Mouse (Mus musculus) midbrain, embryonic 12.5 days (tissue): ENCODE results near the gene Popdc3. TPM values are rescaled to one million over a fixed set of nuclear protein-coding genes. Genes with fewer than 3 reads are reported as not detected.
"Not testable (repeated sequence)": the region's sequence is repeated elsewhere in the genome, so short reads cannot be mapped to it uniquely, and the experiment has no call there.

ENCODE experiments used
- ATAC-seq: fragments of 200-750 bp; cut with Nextera tagmentation; 2 replicates; pipeline ENCODE4 v1.8.0; 2017; ENCODE audit warnings: low read depth, moderate TSS enrichment, moderate library complexity; ENCODE audit not compliant: low FRiP score
- H3K27ac ChIP-seq: fragments of 300-500 bp; sonication (generic); replicated peaks from 2 replicates; pipeline ENCODE4 v1.5.1; 2016; ENCODE audit warnings: mild to moderate bottlenecking
- H3K27me3 ChIP-seq: fragments of 300-500 bp; sonication (generic); 2 replicates; pipeline ENCODE4 v1.6.1; 2016; ENCODE audit warnings: mild to moderate bottlenecking
- H3K36me3 ChIP-seq: fragments of 300-500 bp; sonication (generic); 2 replicates; pipeline ENCODE4 v1.6.1; 2016
- H3K4me1 ChIP-seq: fragments of 300-500 bp; sonication (generic); 2 replicates; pipeline ENCODE4 v1.6.1; 2016
- H3K4me2 ChIP-seq: fragments of 300-500 bp; sonication (generic); replicated peaks from 2 replicates; pipeline ENCODE4 v1.6.1; 2016; ENCODE audit warnings: mild to moderate bottlenecking, moderate library complexity
- H3K4me3 ChIP-seq: fragments of 300-500 bp; sonication (generic); 2 replicates; pipeline ENCODE4 v1.5.1; 2016; ENCODE audit warnings: mild to moderate bottlenecking
- H3K9ac ChIP-seq: fragments of 300-500 bp; sonication (generic); replicated peaks from 2 replicates; pipeline ENCODE4 v1.6.1; 2016; ENCODE audit warnings: mild to moderate bottlenecking, moderate library complexity
- H3K9me3 ChIP-seq: fragments of 300-500 bp; sonication (generic); 2 replicates; pipeline ENCODE4 v1.6.1; 2016; ENCODE audit warnings: mild to moderate bottlenecking
- WGBS: fragments of 180-500 bp; shearing (Covaris S2); methylation state at CpG from one replicate; pipeline ENCODE4 v1.1.7; 2016; 5-methylcytosine and 5-hydroxymethylcytosine counted together
- polyA plus RNA-seq: library from polyadenylated mRNA; unstranded; fragments of >200 nt; fragmentation: Nextera tagmentation; extraction: Ambion mirVana; gene quantifications from 2 replicates; pipeline ENCODE4 v1.2.1, GENCODE M21; 2016

Gene Popdc3
- polyA plus RNA-seq, 1 experiment from 2014 or later, result not detected

DNA sequence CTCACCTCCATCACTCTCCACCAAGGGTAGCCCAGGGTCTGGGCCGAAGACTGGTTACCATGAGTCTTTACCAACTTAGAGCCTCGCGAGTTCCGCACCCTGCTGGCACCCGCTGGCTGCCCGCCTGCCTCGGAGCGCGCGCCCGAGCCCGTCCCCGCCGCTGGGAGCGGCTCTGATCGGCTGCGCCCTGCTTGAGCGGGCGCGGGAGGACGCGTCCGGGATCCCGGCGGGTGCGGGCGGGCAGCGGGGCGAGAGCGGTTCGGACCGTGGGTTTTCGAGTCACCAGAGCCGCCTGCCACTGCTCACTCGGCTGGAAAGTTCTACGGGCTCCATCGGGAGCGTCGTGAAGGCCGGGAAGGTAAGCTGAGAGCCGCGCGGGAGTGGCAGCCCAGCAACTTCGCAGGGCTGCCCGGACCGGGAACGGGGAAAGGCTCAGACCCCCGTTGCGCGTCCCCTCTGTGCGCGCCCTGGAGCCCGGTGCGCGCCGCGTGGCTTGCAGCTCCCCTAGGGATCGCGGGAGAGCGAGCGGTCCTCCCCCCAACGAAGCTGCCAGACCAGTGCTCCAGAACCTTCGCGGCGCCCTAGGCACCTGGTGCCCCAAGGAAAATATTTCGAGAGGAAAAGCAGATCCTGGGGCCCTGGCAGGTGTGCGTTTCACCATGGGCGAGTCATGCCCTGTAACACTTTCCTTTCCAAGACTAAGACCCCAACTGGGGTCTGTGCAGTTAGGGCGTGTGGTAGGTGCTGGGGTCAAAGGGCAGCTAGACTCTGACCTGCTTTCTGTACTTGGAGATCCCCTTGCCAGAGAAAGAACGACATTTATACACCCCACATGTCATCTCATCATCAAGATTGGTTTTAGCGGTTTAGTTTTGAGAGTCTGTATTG is 111.6 kb downstream of the Popdc3 start:
- Histone ChIP-seq H3K36me3 (no peaks in the 10 kb centered on the region), H3K27ac (no peak overlapping the region), H3K4me1 (peaks cover 10% of the 10 kb centered on the region; the same call in 1 of the 2 replicates), H3K4me2 (peak overlapping the region; percentile 95), H3K4me3 (peak overlapping the region; percentile 56), H3K9me3 (no peaks in the 10 kb centered on the region), H3K27me3 (peaks cover 27% of the 10 kb centered on the region), H3K9ac (peak overlapping the region; percentile 57)
- ATAC-seq, result peak; percentile 67
- WGBS, result 1% methylated on average over 70 of the region's 71 CpGs

DNA sequence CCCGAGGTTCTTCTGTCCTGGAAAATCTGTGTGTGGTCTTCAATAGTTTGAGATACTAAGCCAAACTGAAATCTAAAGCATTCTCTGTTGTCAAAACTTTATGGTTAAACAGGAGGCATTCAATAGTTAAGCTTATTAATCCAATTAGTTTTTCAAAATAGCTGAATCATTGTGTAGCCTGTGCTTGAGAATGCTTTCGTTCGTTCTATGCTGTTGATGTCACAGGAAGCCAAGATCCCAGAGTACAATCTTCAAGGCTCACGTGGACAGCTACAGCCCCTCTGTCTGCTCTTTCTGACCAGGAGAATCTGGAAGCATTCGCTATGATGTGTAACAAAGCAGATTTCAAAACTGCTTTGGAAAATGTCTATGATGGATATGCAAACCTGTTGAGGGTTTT is 112.7 kb downstream of the Popdc3 start:
- peaks cover 10% of the 10 kb centered on the region; the same call in 1 of the 2 replicates for H3K4me1 ChIP-seq

DNA sequence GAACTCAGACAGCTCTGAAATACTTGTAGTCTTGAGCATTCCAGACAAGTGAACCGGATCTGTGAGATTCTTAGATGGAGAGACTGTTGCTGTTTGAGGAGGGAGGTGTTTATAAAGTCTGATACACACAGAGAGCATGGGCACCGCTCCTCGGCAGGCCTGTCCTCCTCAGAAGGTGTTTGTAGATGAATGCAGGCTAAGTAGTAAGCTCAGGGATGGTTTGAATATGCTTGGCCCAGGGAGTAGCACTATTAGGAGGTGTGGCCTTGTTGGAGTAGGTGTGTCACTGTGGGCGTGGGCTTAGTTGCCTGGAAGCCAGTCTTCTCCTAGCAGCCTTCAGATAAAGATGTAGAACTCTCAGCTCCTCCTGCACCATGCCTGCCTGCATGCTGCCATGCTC is 114.3 kb downstream of the Popdc3 start:
- H3K9me3 ChIP-seq, H3K4me3 ChIP-seq, H3K9ac ChIP-seq, ATAC-seq, H3K4me1 ChIP-seq, H3K4me2 ChIP-seq, H3K36me3 ChIP-seq, H3K27ac ChIP-seq: not testable (repeated sequence)
- WGBS, result 77% methylated on average over 4 of the region's 4 CpGs
- H3K27me3 ChIP-seq, result peaks cover 27% of the 10 kb centered on the region

More for the DNA sequence above, 112.7 kb downstream of the Popdc3 start:
- no peaks in the 10 kb centered on the region for H3K36me3 ChIP-seq
- 30% methylated on average over 5 of the region's 5 CpGs for WGBS
- no peak for ATAC-seq
- H3K9ac ChIP-seq, result no peak overlapping the region
- H3K9me3 ChIP-seq, result no peaks in the 10 kb centered on the region
- no peak overlapping the region for H3K4me3 ChIP-seq
- peaks cover 27% of the 10 kb centered on the region for H3K27me3 ChIP-seq
- H3K4me2 ChIP-seq, result no peak overlapping the region
- no peak overlapping the region for H3K27ac ChIP-seq

GRCm38 (mm10) chr10:45295093-45295492 is 117.2 kb downstream of the Popdc3 start:
- Histone ChIP-seq H3K27me3 (peaks cover 10% of the 10 kb centered on the region), H3K36me3 (no peaks in the 10 kb centered on the region), H3K9ac (no peak overlapping the region), H3K27ac (no peak overlapping the region), H3K4me3 (no peak overlapping the region), H3K4me1 (no peaks in the 10 kb centered on the region), H3K9me3 (no peaks in the 10 kb centered on the region), H3K4me2 (no peak overlapping the region)
- 77% methylated on average over 5 of the region's 5 CpGs for WGBS
- no peak for ATAC-seq

GRCm38 (mm10) chr10:45298503-45298902 is 120.6 kb downstream of the Popdc3 start:
- 69% methylated on average over 6 of the region's 6 CpGs for WGBS
- H3K4me3 ChIP-seq, result no peak overlapping the region
- H3K9ac ChIP-seq, result no peak overlapping the region
- no peak overlapping the region for H3K27ac ChIP-seq
- no peaks in the 10 kb centered on the region for H3K27me3 ChIP-seq
- no peak for ATAC-seq
- H3K9me3 ChIP-seq, result no peaks in the 10 kb centered on the region
- H3K4me2 ChIP-seq, result no peak overlapping the region
- no peaks in the 10 kb centered on the region for H3K4me1 ChIP-seq
- H3K36me3 ChIP-seq, result no peaks in the 10 kb centered on the region

DNA sequence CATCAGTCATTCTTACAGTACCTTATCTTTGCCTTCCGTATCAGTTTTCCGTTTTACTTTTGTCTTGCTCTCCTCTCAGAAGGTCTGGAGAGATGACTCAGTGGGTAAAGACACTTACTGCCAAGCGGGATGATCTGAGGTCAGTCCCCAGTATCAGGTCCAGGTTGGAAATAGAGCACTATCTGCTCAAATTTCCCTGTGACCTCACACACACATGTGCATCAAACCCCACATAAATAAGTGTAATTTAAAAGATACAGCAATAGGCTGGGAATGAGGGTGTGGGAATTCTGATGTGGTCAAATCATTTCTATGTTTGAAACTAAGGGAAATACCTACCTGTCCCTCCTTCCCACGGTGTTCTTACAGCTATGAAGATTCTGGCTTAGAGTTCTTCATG is 121.6 kb downstream of the Popdc3 start:
- no peaks in the 10 kb centered on the region for H3K27me3 ChIP-seq
- H3K4me2 ChIP-seq, result no peak overlapping the region
- H3K27ac ChIP-seq, result no peak overlapping the region
- 88% methylated on average over 4 of the region's 4 CpGs for WGBS
- ATAC-seq, result no peak
- H3K9me3 ChIP-seq, result no peaks in the 10 kb centered on the region
- no peak overlapping the region for H3K4me3 ChIP-seq
- no peak overlapping the region for H3K9ac ChIP-seq
- H3K4me1 ChIP-seq, result no peaks in the 10 kb centered on the region
- H3K36me3 ChIP-seq, result no peaks in the 10 kb centered on the region

DNA sequence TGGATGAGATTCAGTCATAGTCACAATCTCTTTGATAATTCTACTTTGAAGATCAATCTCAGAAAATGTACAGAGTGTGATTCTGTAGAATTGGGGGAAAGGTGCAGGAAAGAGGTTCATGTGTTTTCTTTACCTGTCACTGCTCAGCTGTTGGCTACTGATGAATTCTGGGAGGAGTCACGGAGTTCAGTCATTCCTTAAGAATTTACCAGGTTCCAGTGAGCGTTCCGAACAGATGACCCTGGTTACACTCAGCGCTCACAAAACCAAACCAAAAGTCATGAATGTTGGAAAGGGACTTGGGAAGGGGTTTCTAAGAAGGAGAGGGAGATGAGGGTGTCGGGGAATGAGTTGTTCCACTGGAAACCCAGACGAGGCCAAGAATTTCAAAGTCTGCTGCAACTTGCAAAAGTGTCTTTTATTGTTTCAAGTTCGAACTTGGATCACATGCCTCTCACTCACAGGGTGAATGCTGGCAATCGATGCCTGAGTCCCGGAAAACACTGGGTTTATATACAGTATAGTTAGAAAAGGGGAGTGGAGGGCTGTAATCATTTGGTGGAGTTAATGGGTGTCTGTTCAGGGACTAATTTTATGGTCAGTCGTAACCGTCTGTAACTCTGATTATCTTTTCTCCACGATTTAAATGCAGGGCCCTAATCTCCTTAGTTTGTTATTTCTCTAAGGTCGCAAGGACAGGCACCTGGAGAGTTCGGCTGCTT is 125.6 kb downstream of the Popdc3 start:
- Histone ChIP-seq H3K9ac (no peak overlapping the region), H3K9me3 (no peaks in the 10 kb centered on the region)
- WGBS, result 76% methylated on average over 14 of the region's 14 CpGs

GRCm38 (mm10) chr10:45305173-45305572 is 127.3 kb downstream of the Popdc3 start:
- Histone ChIP-seq H3K9me3 (no peaks in the 10 kb centered on the region), H3K27ac (no peak overlapping the region), H3K4me1 (no peaks in the 10 kb centered on the region), H3K4me2 (no peak overlapping the region), H3K4me3 (no peak overlapping the region), H3K36me3 (no peaks in the 10 kb centered on the region), H3K9ac (no peak overlapping the region), H3K27me3 (no peaks in the 10 kb centered on the region)
- 84% methylated on average over 5 of the region's 5 CpGs for WGBS
- ATAC-seq, result no peak

More for the DNA sequence above, 125.6 kb downstream of the Popdc3 start:
- H3K4me1 ChIP-seq, result no peaks in the 10 kb centered on the region
- H3K4me2 ChIP-seq, result no peak overlapping the region
- no peaks in the 10 kb centered on the region for H3K27me3 ChIP-seq
- H3K27ac ChIP-seq, result no peak overlapping the region
- no peaks in the 10 kb centered on the region for H3K36me3 ChIP-seq
- no peak for ATAC-seq
- no peak overlapping the region for H3K4me3 ChIP-seq

DNA sequence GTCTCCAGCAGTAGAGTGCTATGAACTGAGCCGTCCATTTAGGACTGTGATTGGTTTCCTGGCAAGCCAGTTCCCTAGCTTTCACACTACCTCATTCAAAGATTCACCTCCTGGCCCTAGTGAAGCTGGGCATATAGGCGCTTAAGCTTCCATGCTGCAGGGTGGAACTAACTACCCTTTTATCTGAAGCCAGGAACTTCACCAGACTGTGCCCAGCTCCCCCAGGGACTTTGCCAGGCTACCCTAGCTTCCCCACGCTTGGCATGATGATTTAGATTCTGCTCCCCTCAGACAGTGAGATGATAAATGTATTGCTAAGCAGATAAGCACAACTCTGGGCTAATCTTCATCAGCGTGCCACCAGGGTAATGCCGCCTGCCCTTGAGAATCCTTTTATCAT is 133.2 kb downstream of the Popdc3 start:
- no peak overlapping the region for H3K4me2 ChIP-seq
- no peaks in the 10 kb centered on the region for H3K27me3 ChIP-seq
- no peak overlapping the region for H3K4me3 ChIP-seq
- no peak overlapping the region for H3K27ac ChIP-seq
- no peak for ATAC-seq
- no peaks in the 10 kb centered on the region for H3K4me1 ChIP-seq
- H3K9ac ChIP-seq, result no peak overlapping the region
- no peaks in the 10 kb centered on the region for H3K9me3 ChIP-seq
- WGBS, result 87% methylated on average over 5 of the region's 5 CpGs
- H3K36me3 ChIP-seq, result no peaks in the 10 kb centered on the region

GRCm38 (mm10) chr10:45311624-45312023 is 133.7 kb downstream of the Popdc3 start:
- no peaks in the 10 kb centered on the region for H3K36me3 ChIP-seq
- ATAC-seq, result no peak
- 84% methylated on average over 7 of the region's 7 CpGs for WGBS

GRCm38 (mm10) chr10:45314865-45315264 is 137.0 kb downstream of the Popdc3 start:
- H3K9ac ChIP-seq, result no peak overlapping the region
- no peak overlapping the region for H3K4me3 ChIP-seq
- no peaks in the 10 kb centered on the region for H3K36me3 ChIP-seq
- no peak overlapping the region for H3K4me2 ChIP-seq
- no peaks in the 10 kb centered on the region for H3K9me3 ChIP-seq
- H3K27ac ChIP-seq, result no peak overlapping the region
- ATAC-seq, result no peak
- no peaks in the 10 kb centered on the region for H3K27me3 ChIP-seq
- H3K4me1 ChIP-seq, result no peaks in the 10 kb centered on the region
- 94% methylated on average over 16 of the region's 16 CpGs for WGBS

More at GRCm38 (mm10) chr10:45311624-45312023, 133.7 kb downstream of the Popdc3 start:
- no peak overlapping the region for H3K4me2 ChIP-seq
- no peak overlapping the region for H3K27ac ChIP-seq
- H3K9me3 ChIP-seq, result no peaks in the 10 kb centered on the region
- H3K9ac ChIP-seq, result no peak overlapping the region
- no peak overlapping the region for H3K4me3 ChIP-seq
- no peaks in the 10 kb centered on the region for H3K4me1 ChIP-seq
- H3K27me3 ChIP-seq, result no peaks in the 10 kb centered on the region

GRCm38 (mm10) chr10:45318922-45319321 is 141.0 kb downstream of the Popdc3 start:
- ATAC-seq, result no peak
- H3K36me3 ChIP-seq, result no peaks in the 10 kb centered on the region
- H3K4me2 ChIP-seq, result no peak overlapping the region
- no peak overlapping the region for H3K9ac ChIP-seq
- WGBS, result 83% methylated on average over 5 of the region's 5 CpGs
- H3K27ac ChIP-seq, result no peak overlapping the region
- no peaks in the 10 kb centered on the region for H3K27me3 ChIP-seq
- H3K9me3 ChIP-seq, result no peaks in the 10 kb centered on the region
- H3K4me3 ChIP-seq, result no peak overlapping the region
- H3K4me1 ChIP-seq, result no peaks in the 10 kb centered on the region; the same call in 1 of the 2 replicates
